Mouse (Mus musculus) lung, postnatal 0 days (tissue): ENCODE measurements around the gene Rhbdl3.

Experiments used
- CTCF ChIP-seq: IDR thresholded peaks from 2 replicates; pipeline ENCODE4 v1.5.1; 2016; ENCODE audit warnings: antibody characterized with exemption, mild to moderate bottlenecking
- EP300 ChIP-seq: IDR thresholded peaks from 2 replicates; pipeline ENCODE4 v1.6.1; 2016; ENCODE audit warnings: antibody characterized with exemption, mild to moderate bottlenecking, control low read depth

DNA sequence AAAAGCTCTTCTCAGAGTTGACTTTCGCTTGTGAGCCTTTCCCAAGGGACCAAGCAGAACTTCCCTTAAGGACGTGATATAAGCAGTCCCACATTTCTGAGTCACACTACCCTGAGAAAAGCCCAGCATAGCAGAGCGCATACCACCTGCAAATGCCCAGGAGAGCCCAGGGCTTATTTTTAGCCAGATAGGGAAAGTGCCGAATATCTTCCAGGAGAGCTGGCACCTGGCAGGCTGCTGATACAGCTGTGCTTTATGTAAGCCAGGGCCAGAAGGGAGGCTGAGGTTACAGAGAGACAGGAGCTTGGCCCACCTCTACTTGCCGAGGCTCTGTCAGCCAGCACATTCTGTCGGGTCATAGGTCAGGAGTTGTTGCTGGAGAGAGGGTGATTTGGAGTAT is 16.1 kb upstream of the Rhbdl3 start:
- TF ChIP-seq CTCF (no peak), EP300 (no peak)
